Mouse (Mus musculus): ENCODE measurements around the gene Stx5a. TPM values are rescaled to one million over a fixed set of nuclear protein-coding genes. Genes with fewer than 3 reads are reported as not detected.

Gene Stx5a
- polyA plus RNA-seq, 1 experiment from 2014 or later = 83.4 TPM

- H3K27ac ChIP-seq (ENCODE audit: low read depth, low read length) = peak overlapping the region; percentile 35; the same call in 1 of the 2 replicates
- H3K4me1 ChIP-seq (replicated peaks; ENCODE audit: control insufficient read depth, insufficient read depth, low read length) = no peaks in the 10 kb centered on the region
- H3K4me2 ChIP-seq (replicated peaks; ENCODE audit: low read depth) = peak overlapping the region; percentile 69
- H3K4me3 ChIP-seq (ENCODE audit: low read depth, low read length) = peak overlapping the region; percentile 96
- H3K36me3 ChIP-seq (ENCODE audit: control insufficient read depth, insufficient read depth) = peaks cover 44% of the 10 kb centered on the region
- no peak for TF ChIP-seq CTCF (IDR thresholded peaks at IDR 0.05; ENCODE audit: low read depth)
- WGBS = 47% methylated on average over 4 of the region's 4 CpGs
- H3K9ac ChIP-seq (ENCODE audit: low read depth, low read length) = peak overlapping the region; percentile 90; the same call in 1 of the 2 replicates
- H3K9me3 ChIP-seq (ENCODE audit: control insufficient read depth) = no peaks in the 10 kb centered on the region
- ATAC-seq = no peak
- no peaks in the 10 kb centered on the region for H3K27me3 ChIP-seq (replicated peaks; ENCODE audit: control insufficient read depth, insufficient read depth, low read length)
Measured at GRCm38 (mm10) chr19:8711506-8711905, 29.7 kb upstream of the Stx5a start.

GRCm38 (mm10) chr19:8711949-8712869, 29.0 kb upstream of the Stx5a start:
- peak overlapping the region; percentile 96 for H3K4me3 ChIP-seq (ENCODE audit: low read depth, low read length)
- peak overlapping the region; percentile 69 for H3K4me2 ChIP-seq (replicated peaks; ENCODE audit: low read depth)
- no peaks in the 10 kb centered on the region for H3K4me1 ChIP-seq (replicated peaks; ENCODE audit: control insufficient read depth, insufficient read depth, low read length)
- ATAC-seq = no peak
- H3K36me3 ChIP-seq (ENCODE audit: control insufficient read depth, insufficient read depth) = peaks cover 37% of the 10 kb centered on the region
- peak overlapping the region; percentile 90 for H3K9ac ChIP-seq (ENCODE audit: low read depth, low read length)
- H3K27me3 ChIP-seq (replicated peaks; ENCODE audit: control insufficient read depth, insufficient read depth, low read length) = no peaks in the 10 kb centered on the region
- peak overlapping the region; percentile 97 for H3K27ac ChIP-seq (ENCODE audit: low read depth, low read length)
- 31% methylated on average over 10 of the region's 10 CpGs for WGBS
- no peak for TF ChIP-seq CTCF (IDR thresholded peaks at IDR 0.05; ENCODE audit: low read depth)
- no peaks in the 10 kb centered on the region for H3K9me3 ChIP-seq (ENCODE audit: control insufficient read depth)

GRCm38 (mm10) chr19:8712870-8713305, 28.3 kb upstream of the Stx5a start:
- peaks cover 30% of the 10 kb centered on the region for H3K36me3 ChIP-seq (ENCODE audit: control insufficient read depth, insufficient read depth)
- under 1% methylated on average over 13 of the region's 13 CpGs for WGBS
- H3K4me3 ChIP-seq (ENCODE audit: low read depth, low read length) = peak overlapping the region; percentile 96
- no peak for TF ChIP-seq CTCF (IDR thresholded peaks at IDR 0.05; ENCODE audit: low read depth)
- H3K4me2 ChIP-seq (replicated peaks; ENCODE audit: low read depth) = peak overlapping the region; percentile 69
- peak overlapping the region; percentile 97 for H3K27ac ChIP-seq (ENCODE audit: low read depth, low read length)
- H3K4me1 ChIP-seq (replicated peaks; ENCODE audit: control insufficient read depth, insufficient read depth, low read length) = no peaks in the 10 kb centered on the region
- H3K9ac ChIP-seq (ENCODE audit: low read depth, low read length) = peak overlapping the region; percentile 90
- H3K27me3 ChIP-seq (replicated peaks; ENCODE audit: control insufficient read depth, insufficient read depth, low read length) = no peaks in the 10 kb centered on the region
- H3K9me3 ChIP-seq (ENCODE audit: control insufficient read depth) = no peaks in the 10 kb centered on the region
- ATAC-seq = peak; percentile 74

- Histone ChIP-seq H3K9me3 (ENCODE audit: control insufficient read depth) (no peaks in the 10 kb centered on the region), H3K9ac (ENCODE audit: low read depth, low read length) (peak overlapping the region; percentile 90), H3K4me3 (ENCODE audit: low read depth, low read length) (peak overlapping the region; percentile 96), H3K27ac (ENCODE audit: low read depth, low read length) (peak overlapping the region; percentile 97), H3K27me3 (replicated peaks; ENCODE audit: control insufficient read depth, insufficient read depth, low read length) (no peaks in the 10 kb centered on the region), H3K36me3 (ENCODE audit: control insufficient read depth, insufficient read depth) (peaks cover 24% of the 10 kb centered on the region), H3K4me1 (replicated peaks; ENCODE audit: control insufficient read depth, insufficient read depth, low read length) (no peaks in the 10 kb centered on the region), H3K4me2 (replicated peaks; ENCODE audit: low read depth) (peak overlapping the region; percentile 69)
- under 1% methylated on average over 51 of the region's 51 CpGs for WGBS
- ATAC-seq = peak; percentile 83
- peak; percentile 91 for TF ChIP-seq CTCF (IDR thresholded peaks at IDR 0.05; ENCODE audit: low read depth)
Measured at GRCm38 (mm10) chr19:8713306-8713996, 27.8 kb upstream of the Stx5a start.

GRCm38 (mm10) chr19:8713997-8714652, 27.1 kb upstream of the Stx5a start:
- WGBS = 8% methylated on average over 13 of the region's 13 CpGs
- peak overlapping the region; percentile 96 for H3K4me3 ChIP-seq (ENCODE audit: low read depth, low read length)
- H3K4me1 ChIP-seq (replicated peaks; ENCODE audit: control insufficient read depth, insufficient read depth, low read length) = no peaks in the 10 kb centered on the region
- peaks cover 18% of the 10 kb centered on the region for H3K36me3 ChIP-seq (ENCODE audit: control insufficient read depth, insufficient read depth)
- H3K27me3 ChIP-seq (replicated peaks; ENCODE audit: control insufficient read depth, insufficient read depth, low read length) = no peaks in the 10 kb centered on the region
- TF ChIP-seq CTCF (IDR thresholded peaks at IDR 0.05; ENCODE audit: low read depth) = no peak
- H3K9ac ChIP-seq (ENCODE audit: low read depth, low read length) = peak overlapping the region; percentile 90; the same call in 1 of the 2 replicates
- H3K9me3 ChIP-seq (ENCODE audit: control insufficient read depth) = no peaks in the 10 kb centered on the region
- H3K4me2 ChIP-seq (replicated peaks; ENCODE audit: low read depth) = peak overlapping the region; percentile 69
- peak overlapping the region; percentile 97 for H3K27ac ChIP-seq (ENCODE audit: low read depth, low read length)
- ATAC-seq = no peak

Data from intestine, postnatal 0 days (tissue).